Comparison of ENCODE assay signal across 10 mouse cellular contexts in the genomic region with DNA sequence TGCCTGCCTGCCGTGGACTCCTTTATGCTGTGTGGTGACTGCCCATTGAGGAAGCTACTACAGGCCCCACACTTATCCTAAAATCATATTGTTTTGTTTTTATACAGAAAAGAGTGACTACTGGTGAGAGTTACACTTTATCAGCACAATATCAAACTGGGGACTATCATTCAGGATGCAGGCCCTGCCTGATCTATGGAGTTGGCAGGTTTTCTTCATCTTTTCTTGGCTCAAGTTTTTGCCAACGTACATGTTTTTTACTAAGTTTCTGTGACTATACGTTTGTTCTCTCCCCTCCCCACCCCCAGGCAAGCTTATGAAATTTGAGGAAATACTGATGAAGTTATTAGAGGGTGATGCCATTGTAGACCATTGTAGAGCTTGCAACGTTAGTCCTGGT.
"Had no signal": no experiment of that assay in that cellular context is flagged by ENCODE, and none has a peak within 500 bp of the region (broad histone marks: within the 10 kb centered on the region; RNA-seq: fewer than 3 reads in every experiment).

No protein-coding gene starts in this region.

- DNase-seq: liver, postnatal 0 days; lung, adult 2 months; lung, postnatal 14 days; lung, postnatal 36 days; right cerebral cortex, postnatal 14 days; thymus, adult 2 months; thymus, postnatal 25 days had no signal

- ATAC-seq: liver, postnatal 0 days; lung, postnatal 0 days; midbrain, embryonic 13.5 days; midbrain, embryonic 15.5 days had no signal
